Mouse (Mus musculus) liver, adult 2 months (tissue): ENCODE results near the gene Isca1.

Experiments used
- CTCF ChIP-seq: fragments of 200-500 bp; IDR thresholded peaks from 2 replicates; pipeline ENCODE4 v1.5.1; 2011; ENCODE audit warnings: low read depth, low read length, control low read depth
- POLR2A ChIP-seq: fragments of 200-500 bp; IDR thresholded peaks from 2 replicates; pipeline ENCODE4 v1.6.1; 2011; ENCODE audit warnings: low read length, control low read depth; ENCODE audit not compliant: insufficient read depth; ENCODE audit errors: extremely low read depth

- TF ChIP-seq POLR2A (no peak), CTCF (no peak)
Observed at GRCm38 (mm10) chr13:59775168-59775567, 5.6 kb upstream of the Isca1 start.
